Mouse (Mus musculus): ENCODE data around the gene Sytl4. TPM values are rescaled to one million over a fixed set of nuclear protein-coding genes. Genes with fewer than 3 reads are reported as not detected.

The Sytl4 gene
- polyA plus RNA-seq (2015; fragmentation: Nextera tagmentation; extraction: Ambion mirVana): 2.8 and 3.8 TPM in 2 replicates

GRCm38 (mm10) chrX:133981231-133982002 is at the start of gene Sytl4:
Gene Sytl4 (minus strand): TSS chrX:133981812.
- H3K4me1 ChIP-seq: no peaks in the 10 kb centered on the region
- peaks cover 8% of the 10 kb centered on the region; the same call in 1 of the 2 replicates for H3K27me3 ChIP-seq (replicated peaks)
- H3K9me3 ChIP-seq: no peaks in the 10 kb centered on the region
- no peaks in the 10 kb centered on the region for H3K36me3 ChIP-seq
- WGBS: 16% methylated on average over 28 of the region's 29 CpGs
- peak within 1 kb of the TSS; percentile 78 for H3K9ac ChIP-seq
- ATAC-seq (ENCODE audit: extremely low read depth, insufficient number of reproducible peaks, low FRiP score, low TSS enrichment): no peak; the same call in 1 of the 2 replicates
- H3K27ac ChIP-seq (replicated peaks): no peak within 1 kb of the TSS
- H3K4me3 ChIP-seq: peak within 1 kb of the TSS; percentile 66
- peak within 1 kb of the TSS; percentile 76 for H3K4me2 ChIP-seq

GRCm38 (mm10) chrX:134020664-134021063 is 39.1 kb upstream of the Sytl4 start:
- Histone ChIP-seq H3K36me3 (no peaks in the 10 kb centered on the region), H3K27ac (replicated peaks) (no peak overlapping the region), H3K9me3 (no peaks in the 10 kb centered on the region), H3K9ac (no peak overlapping the region), H3K27me3 (replicated peaks) (no peaks in the 10 kb centered on the region), H3K4me2 (no peak overlapping the region), H3K4me1 (no peaks in the 10 kb centered on the region), H3K4me3 (no peak overlapping the region)
- 50% methylated on average over 5 of the region's 5 CpGs for WGBS
- ATAC-seq (ENCODE audit: extremely low read depth, insufficient number of reproducible peaks, low FRiP score, low TSS enrichment): no peak

GRCm38 (mm10) chrX:134019005-134019404 is 37.4 kb upstream of the Sytl4 start:
- H3K9me3 ChIP-seq: no peaks in the 10 kb centered on the region
- H3K4me3 ChIP-seq: no peak overlapping the region
- H3K4me1 ChIP-seq: no peaks in the 10 kb centered on the region
- ATAC-seq (ENCODE audit: extremely low read depth, insufficient number of reproducible peaks, low FRiP score, low TSS enrichment): no peak
- 8% methylated on average over 9 of the region's 9 CpGs for WGBS
- H3K27me3 ChIP-seq (replicated peaks): no peaks in the 10 kb centered on the region
- no peak overlapping the region for H3K4me2 ChIP-seq
- no peaks in the 10 kb centered on the region for H3K36me3 ChIP-seq
- H3K9ac ChIP-seq: no peak overlapping the region
- H3K27ac ChIP-seq (replicated peaks): no peak overlapping the region

- Histone ChIP-seq H3K9me3 (no peaks in the 10 kb centered on the region), H3K4me1 (no peaks in the 10 kb centered on the region), H3K27me3 (replicated peaks) (no peaks in the 10 kb centered on the region), H3K4me3 (no peak overlapping the region), H3K9ac (no peak overlapping the region), H3K4me2 (no peak overlapping the region), H3K27ac (replicated peaks) (no peak overlapping the region), H3K36me3 (no peaks in the 10 kb centered on the region)
- ATAC-seq (ENCODE audit: extremely low read depth, insufficient number of reproducible peaks, low FRiP score, low TSS enrichment): no peak
- 64% methylated on average over 3 of the region's 3 CpGs for WGBS
These were observed 14.3 kb upstream of the Sytl4 start for GRCm38 (mm10) chrX:133995866-133996265.

GRCm38 (mm10) chrX:133964615-133965014 is 17.0 kb downstream of the Sytl4 start:
- WGBS: 67% methylated on average over 2 of the region's 2 CpGs
- Histone ChIP-seq H3K36me3 (no peaks in the 10 kb centered on the region), H3K27ac (replicated peaks) (no peak overlapping the region), H3K4me3 (no peak overlapping the region), H3K9ac (no peak overlapping the region), H3K4me2 (no peak overlapping the region), H3K4me1 (no peaks in the 10 kb centered on the region), H3K27me3 (replicated peaks) (0 out of 2 replicates have a peak, but pooled peaks cover 2% of the 10 kb centered on the region), H3K9me3 (no peaks in the 10 kb centered on the region)
- no peak for ATAC-seq (ENCODE audit: extremely low read depth, insufficient number of reproducible peaks, low FRiP score, low TSS enrichment)

GRCm38 (mm10) chrX:133960617-133961016 is 21.0 kb downstream of the Sytl4 start:
- ATAC-seq (ENCODE audit: extremely low read depth, insufficient number of reproducible peaks, low FRiP score, low TSS enrichment): no peak

GRCm38 (mm10) chrX:133954661-133955060 is 27.0 kb downstream of the Sytl4 start:
- no peak overlapping the region for H3K4me2 ChIP-seq
- no peak overlapping the region for H3K4me3 ChIP-seq
- H3K27me3 ChIP-seq (replicated peaks): no peaks in the 10 kb centered on the region
- H3K9me3 ChIP-seq: no peaks in the 10 kb centered on the region
- 64% methylated on average over 7 of the region's 7 CpGs for WGBS
- H3K27ac ChIP-seq (replicated peaks): no peak overlapping the region
- ATAC-seq (ENCODE audit: extremely low read depth, insufficient number of reproducible peaks, low FRiP score, low TSS enrichment): no peak
- H3K36me3 ChIP-seq: no peaks in the 10 kb centered on the region
- H3K9ac ChIP-seq: no peak overlapping the region
- H3K4me1 ChIP-seq: no peaks in the 10 kb centered on the region

More at GRCm38 (mm10) chrX:133960617-133961016, 21.0 kb downstream of the Sytl4 start:
- Histone ChIP-seq H3K9ac (no peak overlapping the region), H3K4me2 (no peak overlapping the region), H3K36me3 (no peaks in the 10 kb centered on the region), H3K27me3 (replicated peaks) (0 out of 2 replicates have a peak, but pooled peaks cover 2% of the 10 kb centered on the region), H3K4me3 (no peak overlapping the region), H3K27ac (replicated peaks) (no peak overlapping the region), H3K9me3 (no peaks in the 10 kb centered on the region), H3K4me1 (no peaks in the 10 kb centered on the region)
- 53% methylated on average over 2 of the region's 2 CpGs for WGBS

- no peak for ATAC-seq (ENCODE audit: extremely low read depth, insufficient number of reproducible peaks, low FRiP score, low TSS enrichment)
- no peaks in the 10 kb centered on the region for H3K36me3 ChIP-seq
- H3K27ac ChIP-seq (replicated peaks): no peak overlapping the region
- H3K4me3 ChIP-seq: no peak overlapping the region
- WGBS: 27% methylated on average over 3 of the region's 3 CpGs
- no peaks in the 10 kb centered on the region for H3K4me1 ChIP-seq
- H3K9ac ChIP-seq: no peak overlapping the region
- no peaks in the 10 kb centered on the region for H3K27me3 ChIP-seq (replicated peaks)
- H3K9me3 ChIP-seq: no peaks in the 10 kb centered on the region
- H3K4me2 ChIP-seq: no peak overlapping the region
These were observed 34.2 kb downstream of the Sytl4 start for GRCm38 (mm10) chrX:133947427-133947826.

GRCm38 (mm10) chrX:133939561-133939960 is 42.1 kb downstream of the Sytl4 start:
- Histone ChIP-seq H3K27ac (replicated peaks) (no peak overlapping the region), H3K4me1 (0 out of 2 replicates have a peak, but pooled peaks cover 8% of the 10 kb centered on the region), H3K9me3 (no peaks in the 10 kb centered on the region), H3K36me3 (no peaks in the 10 kb centered on the region), H3K9ac (no peak overlapping the region), H3K4me2 (no peak overlapping the region), H3K27me3 (replicated peaks) (no peaks in the 10 kb centered on the region), H3K4me3 (no peak overlapping the region)
- ATAC-seq (ENCODE audit: extremely low read depth, insufficient number of reproducible peaks, low FRiP score, low TSS enrichment): no peak
- 40% methylated on average over 1 of the region's 1 CpGs for WGBS

- Histone ChIP-seq H3K36me3 (no peaks in the 10 kb centered on the region), H3K27ac (replicated peaks) (no peak overlapping the region), H3K27me3 (replicated peaks) (no peaks in the 10 kb centered on the region), H3K4me1 (peaks cover 6% of the 10 kb centered on the region; the same call in 1 of the 2 replicates), H3K9me3 (no peaks in the 10 kb centered on the region), H3K9ac (no peak overlapping the region), H3K4me2 (no peak overlapping the region), H3K4me3 (no peak overlapping the region)
- WGBS: 62% methylated on average over 4 of the region's 4 CpGs
- no peak for ATAC-seq (ENCODE audit: extremely low read depth, insufficient number of reproducible peaks, low FRiP score, low TSS enrichment)
These were observed 44.9 kb downstream of the Sytl4 start for GRCm38 (mm10) chrX:133936605-133937225.

GRCm38 (mm10) chrX:133931302-133932013 is 50.2 kb downstream of the Sytl4 start:
- WGBS: 51% methylated on average over 12 of the region's 12 CpGs
- peaks cover 6% of the 10 kb centered on the region; the same call in 1 of the 2 replicates for H3K4me1 ChIP-seq
- H3K27ac ChIP-seq (replicated peaks): no peak overlapping the region
- no peak overlapping the region for H3K9ac ChIP-seq
- H3K9me3 ChIP-seq: no peaks in the 10 kb centered on the region
- H3K27me3 ChIP-seq (replicated peaks): no peaks in the 10 kb centered on the region
- no peak overlapping the region for H3K4me2 ChIP-seq
- no peak overlapping the region for H3K4me3 ChIP-seq
- no peaks in the 10 kb centered on the region for H3K36me3 ChIP-seq
- no peak for ATAC-seq (ENCODE audit: extremely low read depth, insufficient number of reproducible peaks, low FRiP score, low TSS enrichment)

Data from heart, embryonic 13.5 days (tissue).